Mouse (Mus musculus): ENCODE results near the gene Rgs16. TPM values are rescaled to one million over a fixed set of nuclear protein-coding genes. Genes with fewer than 3 reads are reported as not detected.
A peak's percentile ranks its signal among the peaks of the same experiment; 100 is the strongest.

Gene Rgs16
- polyA plus RNA-seq, 1 experiment from 2014 or later = 38.5 TPM

DNA sequence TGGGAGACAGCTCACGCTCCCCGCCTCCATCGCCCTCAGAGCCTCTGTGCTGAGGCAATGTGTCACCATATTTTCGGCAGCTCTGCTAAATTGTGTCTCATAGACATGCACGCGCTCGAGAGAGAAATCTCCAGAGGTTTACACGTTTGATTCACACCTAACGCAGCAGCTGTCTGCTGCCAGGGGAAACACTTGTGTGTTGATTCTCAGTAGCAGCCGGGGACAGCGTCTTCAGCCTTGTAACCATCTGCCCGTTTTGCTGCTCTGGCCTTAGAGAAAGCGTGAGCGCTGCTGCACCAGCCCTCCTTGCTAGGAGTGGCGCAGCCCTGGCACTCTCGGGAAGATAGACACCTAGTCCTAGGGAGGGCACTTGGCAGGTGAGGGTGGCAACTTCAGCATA is 13.5 kb upstream of the Rgs16 start:
- 80% methylated on average over 16 of the region's 16 CpGs for WGBS
- Histone ChIP-seq H3K4me2 (no peak overlapping the region), H3K36me3 (ENCODE audit: poor library complexity, severe bottlenecking) (no peaks in the 10 kb centered on the region), H3K9me3 (replicated peaks) (no peaks in the 10 kb centered on the region), H3K4me3 (no peak overlapping the region), H3K27ac (no peak overlapping the region; the same call in 1 of the 2 replicates), H3K27me3 (no peaks in the 10 kb centered on the region), H3K4me1 (peaks cover 11% of the 10 kb centered on the region; the same call in 1 of the 2 replicates), H3K9ac (no peak overlapping the region)
- ATAC-seq = peak; percentile 55

DNA sequence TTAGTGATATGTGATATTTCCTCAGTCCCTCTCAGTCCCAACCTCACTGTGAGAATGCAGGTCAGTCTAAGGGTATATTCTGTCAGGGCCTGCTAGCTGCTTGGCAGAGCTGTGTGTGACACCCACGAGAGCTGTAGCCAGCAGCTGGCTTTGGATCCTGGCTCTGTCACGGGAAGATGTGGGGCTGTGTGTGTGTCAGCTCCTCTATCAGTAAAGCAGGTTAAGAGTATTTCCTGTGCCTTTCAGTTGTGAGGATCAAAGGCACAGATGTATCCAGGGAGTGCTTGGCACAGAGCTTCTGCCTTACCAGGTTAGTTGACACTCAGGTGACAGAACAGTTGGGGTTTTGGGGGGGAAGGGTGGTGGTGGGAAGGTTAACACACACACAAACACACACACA is 10.3 kb upstream of the Rgs16 start:
- H3K9me3 ChIP-seq (replicated peaks) = no peaks in the 10 kb centered on the region
- H3K27me3 ChIP-seq = no peaks in the 10 kb centered on the region
- H3K4me2 ChIP-seq = no peak overlapping the region
- H3K4me3 ChIP-seq = no peak overlapping the region
- H3K4me1 ChIP-seq = peaks cover 27% of the 10 kb centered on the region
- WGBS = 79% methylated on average over 2 of the region's 2 CpGs
- no peak overlapping the region for H3K9ac ChIP-seq
- no peak overlapping the region for H3K27ac ChIP-seq
- H3K36me3 ChIP-seq (ENCODE audit: poor library complexity, severe bottlenecking) = no peaks in the 10 kb centered on the region
- no peak for ATAC-seq

DNA sequence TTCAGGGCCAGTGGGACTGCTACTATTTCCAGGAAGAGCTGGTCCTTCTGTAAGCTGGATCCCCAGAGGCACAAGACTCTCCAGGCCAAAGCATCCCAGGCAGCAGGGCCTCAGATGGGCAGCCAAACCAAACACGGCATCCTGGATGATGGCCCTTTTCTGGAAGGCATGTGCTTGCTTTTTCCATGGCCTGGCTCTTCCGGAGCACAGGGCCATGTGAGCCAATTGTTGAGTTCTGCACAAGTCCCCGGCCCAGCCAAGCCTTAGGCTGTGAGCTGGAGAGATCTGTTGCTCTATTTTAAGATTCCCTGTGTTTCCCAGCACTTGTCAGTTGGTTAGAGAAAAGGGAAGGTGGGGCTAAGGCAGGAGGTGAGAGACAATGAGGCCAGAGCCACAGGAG is 9.5 kb upstream of the Rgs16 start:
- Histone ChIP-seq H3K27ac (no peak overlapping the region), H3K9ac (no peak overlapping the region), H3K4me3 (no peak overlapping the region), H3K4me1 (peaks cover 27% of the 10 kb centered on the region), H3K9me3 (replicated peaks) (no peaks in the 10 kb centered on the region), H3K4me2 (no peak overlapping the region), H3K36me3 (ENCODE audit: poor library complexity, severe bottlenecking) (no peaks in the 10 kb centered on the region), H3K27me3 (no peaks in the 10 kb centered on the region)
- WGBS = 61% methylated on average over 3 of the region's 3 CpGs
- ATAC-seq = no peak

DNA sequence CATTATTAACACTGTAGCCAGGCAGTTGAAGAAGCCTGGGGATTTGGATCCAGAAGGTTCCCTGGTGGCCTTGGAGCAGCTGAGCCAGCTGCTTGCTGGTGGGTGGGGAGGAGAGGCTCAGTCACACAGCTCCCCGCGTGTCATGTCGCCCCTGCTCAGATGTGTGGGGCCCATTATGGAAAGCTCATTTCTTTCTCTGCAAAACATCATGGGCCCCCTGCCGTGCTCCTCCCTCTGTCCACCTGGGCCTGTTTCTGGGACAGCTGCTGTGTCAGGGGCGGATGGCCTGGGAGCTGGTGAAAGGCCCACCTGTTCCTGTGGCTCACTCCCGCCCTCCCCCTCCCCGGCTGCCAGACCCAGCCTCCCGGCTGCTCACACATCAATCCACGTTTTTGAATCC is 7.0 kb upstream of the Rgs16 start:
- WGBS = 28% methylated on average over 9 of the region's 9 CpGs

DNA sequence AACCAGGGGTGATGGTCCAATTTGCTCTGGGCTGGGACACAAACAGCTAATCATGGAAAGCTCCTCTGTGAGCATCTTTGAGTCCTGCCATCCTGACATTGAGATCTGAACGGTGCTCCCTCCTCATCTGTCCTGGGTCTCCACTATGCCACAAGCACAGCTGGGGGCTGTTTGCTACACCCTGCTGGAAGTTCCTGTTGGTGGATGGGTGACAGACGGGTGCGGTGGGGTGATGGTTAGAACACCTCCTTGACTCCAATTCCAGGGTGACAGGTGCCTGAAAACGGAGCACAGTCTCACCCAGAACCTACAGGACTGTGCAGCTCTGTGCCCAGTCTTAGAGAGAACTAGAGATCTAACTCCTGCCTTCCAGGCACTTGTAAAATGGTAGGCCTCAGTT is 5.3 kb upstream of the Rgs16 start:
- H3K27ac ChIP-seq = no peak overlapping the region
- peaks cover 9% of the 10 kb centered on the region for H3K27me3 ChIP-seq
- no peak for ATAC-seq
- no peak overlapping the region for H3K4me2 ChIP-seq
- WGBS = 90% methylated on average over 4 of the region's 4 CpGs
- no peaks in the 10 kb centered on the region for H3K36me3 ChIP-seq (ENCODE audit: poor library complexity, severe bottlenecking)
- no peak overlapping the region for H3K9ac ChIP-seq
- peaks cover 54% of the 10 kb centered on the region for H3K4me1 ChIP-seq
- no peaks in the 10 kb centered on the region for H3K9me3 ChIP-seq (replicated peaks)
- H3K4me3 ChIP-seq = no peak overlapping the region

More for the DNA sequence above, 7.0 kb upstream of the Rgs16 start:
- Histone ChIP-seq H3K27me3 (no peaks in the 10 kb centered on the region; the same call in 1 of the 2 replicates), H3K4me2 (no peak overlapping the region), H3K9me3 (replicated peaks) (no peaks in the 10 kb centered on the region), H3K36me3 (ENCODE audit: poor library complexity, severe bottlenecking) (no peaks in the 10 kb centered on the region), H3K4me3 (no peak overlapping the region), H3K4me1 (peaks cover 39% of the 10 kb centered on the region), H3K9ac (no peak overlapping the region), H3K27ac (no peak overlapping the region)
- ATAC-seq = peak; percentile 28; the same call in 1 of the 2 replicates

DNA sequence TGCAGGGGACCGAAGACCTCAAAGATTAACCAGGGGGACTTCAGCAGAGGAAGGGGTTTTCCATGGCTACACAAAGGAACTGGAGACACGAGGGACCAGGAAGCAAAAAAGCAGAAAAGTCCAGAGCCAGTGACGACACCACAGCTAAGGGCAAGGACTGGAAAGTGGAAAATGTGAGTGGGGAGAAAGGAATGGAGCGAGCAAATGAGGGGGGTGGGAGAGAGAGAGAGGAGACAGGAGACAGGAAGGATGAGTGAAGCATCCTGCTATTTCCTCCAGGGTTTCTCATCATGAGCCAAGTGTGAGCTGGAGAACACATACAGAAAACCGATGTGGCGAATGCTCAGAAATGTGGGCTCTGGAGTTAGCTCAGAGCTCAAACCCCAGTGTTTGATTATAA is 4.1 kb upstream of the Rgs16 start:
- Histone ChIP-seq H3K4me2 (no peak overlapping the region), H3K27ac (no peak overlapping the region), H3K4me3 (no peak overlapping the region), H3K27me3 (peaks cover 13% of the 10 kb centered on the region), H3K4me1 (peaks cover 55% of the 10 kb centered on the region), H3K36me3 (ENCODE audit: poor library complexity, severe bottlenecking) (no peaks in the 10 kb centered on the region), H3K9ac (no peak overlapping the region), H3K9me3 (replicated peaks) (no peaks in the 10 kb centered on the region)
- no peak for ATAC-seq
- WGBS = 73% methylated on average over 6 of the region's 6 CpGs

DNA sequence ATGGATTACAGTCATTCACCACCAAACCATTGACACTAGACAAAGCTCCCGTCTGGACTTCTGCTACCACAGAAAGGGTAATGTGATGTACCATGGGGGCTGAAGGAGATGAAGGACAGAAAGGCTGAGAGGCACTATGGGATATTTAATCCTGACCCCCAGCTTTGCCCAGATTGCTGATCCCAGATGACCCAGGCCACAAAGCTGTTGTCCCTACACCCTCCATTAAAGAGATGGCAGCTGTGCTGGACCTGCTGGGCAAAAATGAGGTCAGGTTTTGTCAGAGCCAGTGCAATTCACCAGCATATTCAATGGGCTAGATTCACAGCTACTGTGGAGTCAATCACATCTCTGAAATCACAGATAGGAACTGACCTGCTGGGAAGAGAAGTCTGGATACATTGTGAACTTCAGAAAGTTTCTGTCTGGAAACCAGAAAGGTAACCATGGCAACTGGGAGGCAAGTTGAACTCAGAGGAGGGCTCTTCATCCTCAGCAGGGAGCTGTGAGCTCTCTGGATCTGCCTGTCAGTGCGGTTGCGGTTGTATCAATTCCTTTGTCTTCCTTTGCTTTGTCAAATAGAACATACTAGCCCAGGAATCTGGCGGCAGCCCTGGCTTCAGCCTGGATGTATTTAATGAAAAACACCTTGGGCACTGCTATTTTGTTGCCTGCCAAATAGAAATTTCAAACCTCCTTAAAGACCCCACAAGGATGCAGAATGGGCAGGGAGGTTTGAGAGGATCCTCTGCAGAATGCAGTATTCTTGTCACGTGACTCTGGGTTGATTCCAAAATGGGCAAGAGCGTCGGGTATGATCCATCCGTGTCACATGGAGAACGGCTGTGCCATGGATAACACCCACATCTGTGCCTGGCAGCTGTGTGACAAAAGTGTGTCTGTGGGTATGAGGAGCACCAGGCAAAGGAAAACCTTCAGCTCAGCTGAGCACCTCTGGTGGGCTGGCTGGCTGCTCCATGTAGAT is 2.8 kb upstream of the Rgs16 start:
- Histone ChIP-seq H3K4me3 (no peak overlapping the region), H3K36me3 (ENCODE audit: poor library complexity, severe bottlenecking) (no peaks in the 10 kb centered on the region), H3K9ac (no peak overlapping the region), H3K4me2 (no peak overlapping the region), H3K27me3 (peaks cover 14% of the 10 kb centered on the region), H3K9me3 (replicated peaks) (no peaks in the 10 kb centered on the region), H3K4me1 (peaks cover 61% of the 10 kb centered on the region), H3K27ac (peak overlapping the region; percentile 51)
- ATAC-seq = peak; percentile 5; the same call in 1 of the 2 replicates
- WGBS = 27% methylated on average over 9 of the region's 9 CpGs

DNA sequence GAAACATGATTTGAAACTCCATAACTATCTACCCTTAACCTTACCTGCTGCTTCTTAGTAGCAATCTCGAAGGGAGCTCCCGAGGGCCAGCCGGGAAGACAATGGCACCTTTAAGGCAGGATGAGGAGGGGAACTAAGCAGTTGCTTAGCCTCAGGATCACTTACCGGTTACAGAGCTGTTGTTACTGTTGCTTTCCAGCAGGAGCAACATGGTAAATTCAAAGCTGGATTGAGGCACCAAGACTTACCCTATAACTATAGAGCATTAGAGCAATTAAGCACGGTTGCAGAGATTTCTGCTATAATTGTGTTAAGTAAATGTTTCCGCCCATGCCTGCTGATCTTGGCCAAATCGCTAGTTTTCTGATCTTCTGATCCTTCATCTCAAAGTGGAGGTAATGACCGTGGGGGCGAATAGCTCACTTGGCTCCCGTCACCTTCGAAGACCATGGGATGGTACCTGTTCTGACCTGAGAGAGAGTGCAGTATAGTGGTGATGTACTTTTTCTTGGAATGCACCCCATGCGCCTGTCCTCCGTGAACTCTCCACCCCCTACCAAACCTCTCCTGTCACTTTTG is 623 bp upstream of the Rgs16 start:
- WGBS = 21% methylated on average over 13 of the region's 13 CpGs
- Histone ChIP-seq H3K27me3 (peaks cover 14% of the 10 kb centered on the region), H3K4me3 (peak overlapping the region; percentile 51), H3K27ac (no peak overlapping the region), H3K4me1 (peaks cover 66% of the 10 kb centered on the region), H3K4me2 (peak overlapping the region; percentile 79), H3K36me3 (ENCODE audit: poor library complexity, severe bottlenecking) (peaks cover 15% of the 10 kb centered on the region), H3K9ac (peak overlapping the region; percentile 68; the same call in 1 of the 2 replicates), H3K9me3 (replicated peaks) (no peaks in the 10 kb centered on the region)
- ATAC-seq = peak; percentile 26; the same call in 1 of the 2 replicates

DNA sequence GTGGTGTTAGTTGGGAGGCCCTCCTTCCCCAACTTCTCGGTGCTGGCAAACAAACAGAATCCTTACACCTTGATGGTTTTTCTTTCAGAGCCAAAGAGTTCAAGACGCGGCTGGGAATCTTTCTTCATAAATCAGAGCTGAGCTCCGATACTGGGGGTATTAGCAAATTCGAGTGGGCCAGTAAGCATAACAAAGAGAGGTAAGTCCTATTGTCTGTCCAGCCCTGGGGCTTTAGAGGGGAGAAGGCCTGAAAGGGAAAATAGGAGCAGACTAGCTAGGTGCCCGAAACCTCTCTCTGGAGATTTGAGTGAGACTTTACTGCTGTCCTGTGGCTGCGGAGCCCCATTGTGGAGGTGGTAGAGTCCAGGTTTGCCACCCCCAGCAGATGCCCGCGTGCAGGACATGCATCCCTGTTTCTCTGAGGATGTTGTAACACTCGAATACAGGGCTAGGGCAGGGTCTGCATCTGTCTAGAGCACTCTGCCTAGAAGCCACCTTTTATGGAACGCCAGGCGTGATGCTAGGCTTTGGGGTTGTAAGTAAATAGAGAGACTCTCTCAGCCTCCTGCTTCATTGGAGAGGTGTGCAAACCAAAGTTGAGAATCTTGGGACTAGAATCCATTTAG is 739 bp downstream of the Rgs16 start:
- H3K4me1 ChIP-seq = peaks cover 70% of the 10 kb centered on the region
- H3K27me3 ChIP-seq = peaks cover 14% of the 10 kb centered on the region
- ATAC-seq = no peak
- peak overlapping the region; percentile 79 for H3K4me2 ChIP-seq
- H3K27ac ChIP-seq = 0 out of 2 replicates have a peak overlapping the region, but pooled peaks have one; percentile 31
- 21% methylated on average over 12 of the region's 12 CpGs for WGBS
- peak overlapping the region; percentile 51 for H3K4me3 ChIP-seq
- H3K9ac ChIP-seq = peak overlapping the region; percentile 68
- H3K9me3 ChIP-seq (replicated peaks) = no peaks in the 10 kb centered on the region
- H3K36me3 ChIP-seq (ENCODE audit: poor library complexity, severe bottlenecking) = peaks cover 15% of the 10 kb centered on the region

DNA sequence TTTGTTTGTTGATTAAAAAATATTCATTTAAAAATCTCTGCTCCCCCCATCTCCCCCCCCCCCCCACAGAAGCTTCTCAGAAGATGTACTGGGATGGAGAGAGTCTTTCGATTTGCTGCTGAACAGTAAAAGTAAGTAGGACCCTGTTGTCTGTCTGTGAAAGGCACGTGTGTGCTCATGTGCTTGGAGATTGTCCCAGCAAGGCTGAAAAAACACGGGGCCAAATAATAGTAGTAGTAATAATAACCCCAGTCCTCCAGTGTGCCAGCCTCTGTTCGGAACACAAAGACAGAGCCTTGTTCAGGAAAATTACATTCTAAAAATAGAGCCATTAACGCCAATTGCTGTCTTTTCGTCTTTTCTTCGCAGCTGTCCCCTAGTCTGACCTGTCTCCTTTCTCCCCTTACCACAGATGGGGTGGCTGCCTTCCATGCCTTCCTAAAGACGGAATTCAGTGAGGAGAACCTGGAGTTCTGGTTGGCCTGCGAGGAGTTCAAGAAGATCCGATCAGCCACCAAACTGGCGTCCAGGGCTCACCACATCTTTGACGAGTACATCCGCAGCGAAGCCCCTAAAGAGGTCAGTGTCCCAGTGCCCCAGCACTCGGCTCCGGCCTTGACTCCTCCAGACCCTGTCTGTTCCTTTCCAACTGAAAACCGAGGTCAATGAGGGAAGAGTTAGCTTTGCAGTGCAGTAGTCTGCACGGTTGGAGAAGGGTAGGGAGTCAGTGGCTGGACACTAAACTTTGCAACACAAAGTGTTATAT is 1.6 kb downstream of the Rgs16 start:
- H3K4me2 ChIP-seq = peak overlapping the region; percentile 79
- H3K36me3 ChIP-seq (ENCODE audit: poor library complexity, severe bottlenecking) = peaks cover 15% of the 10 kb centered on the region
- H3K4me3 ChIP-seq = peak overlapping the region; percentile 51
- peak overlapping the region; percentile 40; the same call in 1 of the 2 replicates for H3K27ac ChIP-seq
- peak overlapping the region; percentile 68 for H3K9ac ChIP-seq
- 54% methylated on average over 18 of the region's 18 CpGs for WGBS
- H3K9me3 ChIP-seq (replicated peaks) = no peaks in the 10 kb centered on the region
- no peak for ATAC-seq
- peaks cover 76% of the 10 kb centered on the region for H3K4me1 ChIP-seq
- peaks cover 14% of the 10 kb centered on the region for H3K27me3 ChIP-seq

DNA sequence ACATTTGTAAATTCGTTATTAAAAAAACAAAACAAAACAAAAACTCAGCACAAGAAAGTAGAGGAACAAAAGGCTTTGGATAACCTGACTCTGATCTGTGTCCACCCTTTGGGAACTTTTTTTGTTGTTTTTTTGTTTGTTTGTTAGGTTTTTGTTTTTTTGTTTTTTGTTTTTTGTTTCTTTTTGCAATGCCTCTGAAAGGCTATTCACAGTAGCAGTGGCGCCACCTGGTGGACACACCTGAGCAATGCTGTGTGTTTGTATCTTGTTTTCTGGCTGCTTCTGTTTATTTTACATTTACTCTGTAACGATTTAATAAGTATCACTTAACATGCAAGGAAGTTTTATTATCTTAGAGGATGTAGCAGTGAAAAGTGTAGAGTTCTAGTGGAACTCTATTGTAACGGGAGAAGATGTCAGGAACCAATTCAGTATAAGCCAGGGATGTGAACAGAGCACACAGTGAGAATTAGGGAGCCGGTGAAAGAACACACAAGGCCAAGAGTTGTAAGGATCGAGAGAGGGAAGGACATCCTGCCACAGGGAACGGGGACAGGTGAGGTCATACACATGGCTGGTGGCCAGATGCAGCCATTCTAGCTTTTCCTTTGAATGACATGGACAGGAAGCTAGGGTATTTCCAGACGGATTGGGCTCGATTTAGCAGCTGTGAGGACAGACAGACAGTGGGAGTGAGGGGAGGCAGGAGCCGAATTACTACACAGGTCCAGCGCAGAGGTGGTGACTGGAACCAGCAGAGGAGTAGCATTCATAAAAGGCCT is 2.4 kb downstream of the Rgs16 start:
- H3K4me1 ChIP-seq = peaks cover 68% of the 10 kb centered on the region
- 62% methylated on average over 11 of the region's 11 CpGs for WGBS
- no peak overlapping the region for H3K27ac ChIP-seq
- H3K36me3 ChIP-seq (ENCODE audit: poor library complexity, severe bottlenecking) = peaks cover 15% of the 10 kb centered on the region
- peak overlapping the region; percentile 54 for H3K9ac ChIP-seq
- ATAC-seq = no peak
- H3K27me3 ChIP-seq = peaks cover 14% of the 10 kb centered on the region
- peak overlapping the region; percentile 51 for H3K4me3 ChIP-seq
- no peaks in the 10 kb centered on the region for H3K9me3 ChIP-seq (replicated peaks)
- peak overlapping the region; percentile 79 for H3K4me2 ChIP-seq

Data from forebrain, embryonic 13.5 days (tissue).